Mouse (Mus musculus) Muller cell, postnatal 12 days (primary cell): Measurements from ENCODE around the gene Slc22a3.

Source experiments
- DNase-seq: peaks from one replicate; pipeline ENCODE4 v3.0.0-alpha.2; 2015; ENCODE audit errors: inconsistent ontology term

Slc22a3 gene

GRCm38 (mm10) chr17:12409346-12409944, 98.1 kb downstream of the Slc22a3 start:
- DNase-seq, result no peak

- no peak for DNase-seq
These were observed 104.1 kb downstream of the Slc22a3 start for GRCm38 (mm10) chr17:12403420-12403819.

- DNase-seq, result no peak
These were observed 111.3 kb downstream of the Slc22a3 start for GRCm38 (mm10) chr17:12396163-12396677.

GRCm38 (mm10) chr17:12388239-12388638, 119.3 kb downstream of the Slc22a3 start:
- DNase-seq, result no peak

- no peak for DNase-seq
These were observed 119.7 kb downstream of the Slc22a3 start for GRCm38 (mm10) chr17:12387781-12388180.

GRCm38 (mm10) chr17:12385049-12385794, 122.3 kb downstream of the Slc22a3 start:
- DNase-seq, result no peak

- peak; percentile 18 for DNase-seq
These were observed 125.0 kb downstream of the Slc22a3 start for GRCm38 (mm10) chr17:12382531-12382930.

GRCm38 (mm10) chr17:12381579-12381978, 125.9 kb downstream of the Slc22a3 start:
- DNase-seq, result no peak

- DNase-seq, result no peak
These were observed 127.2 kb downstream of the Slc22a3 start for GRCm38 (mm10) chr17:12380287-12380686.

GRCm38 (mm10) chr17:12377981-12378705, 129.4 kb downstream of the Slc22a3 start, which contains the start of gene Plg:
Plg (plus strand) TSS chr17:12378608.
- DNase-seq, result no peak

- DNase-seq, result no peak
These were observed 133.8 kb downstream of the Slc22a3 start for GRCm38 (mm10) chr17:12373601-12374144.

- DNase-seq, result peak; percentile 70
These were observed 135.5 kb downstream of the Slc22a3 start for GRCm38 (mm10) chr17:12372021-12372420.

GRCm38 (mm10) chr17:12371310-12371925, 136.1 kb downstream of the Slc22a3 start:
- DNase-seq, result peak; percentile 52

GRCm38 (mm10) chr17:12370289-12370688, 137.2 kb downstream of the Slc22a3 start:
- no peak for DNase-seq

GRCm38 (mm10) chr17:12369393-12369792, 138.1 kb downstream of the Slc22a3 start:
- DNase-seq, result no peak
